Mouse (Mus musculus) activated CD4-positive, CD25-positive, alpha-beta regulatory T cell, adult 4 months (primary cell): ENCODE results near the gene Tanc1. TPM values are rescaled to one million over a fixed set of nuclear protein-coding genes. Genes with fewer than 3 reads are reported as not detected.

Experiments used
- ATAC-seq: one replicate; pipeline ENCODE4 v1.8.0; 2017
- polyA plus RNA-seq, 2 experiments: library from polyadenylated mRNA; unstranded; fragments of 100-300 nt; shearing (Covaris generic); gene quantifications; one replicate each; pipeline ENCODE4 v1.2.1; 2017

The Tanc1 gene
- polyA plus RNA-seq, 2 experiments from 2014 or later, result 7.2 to 8.7 TPM

DNA sequence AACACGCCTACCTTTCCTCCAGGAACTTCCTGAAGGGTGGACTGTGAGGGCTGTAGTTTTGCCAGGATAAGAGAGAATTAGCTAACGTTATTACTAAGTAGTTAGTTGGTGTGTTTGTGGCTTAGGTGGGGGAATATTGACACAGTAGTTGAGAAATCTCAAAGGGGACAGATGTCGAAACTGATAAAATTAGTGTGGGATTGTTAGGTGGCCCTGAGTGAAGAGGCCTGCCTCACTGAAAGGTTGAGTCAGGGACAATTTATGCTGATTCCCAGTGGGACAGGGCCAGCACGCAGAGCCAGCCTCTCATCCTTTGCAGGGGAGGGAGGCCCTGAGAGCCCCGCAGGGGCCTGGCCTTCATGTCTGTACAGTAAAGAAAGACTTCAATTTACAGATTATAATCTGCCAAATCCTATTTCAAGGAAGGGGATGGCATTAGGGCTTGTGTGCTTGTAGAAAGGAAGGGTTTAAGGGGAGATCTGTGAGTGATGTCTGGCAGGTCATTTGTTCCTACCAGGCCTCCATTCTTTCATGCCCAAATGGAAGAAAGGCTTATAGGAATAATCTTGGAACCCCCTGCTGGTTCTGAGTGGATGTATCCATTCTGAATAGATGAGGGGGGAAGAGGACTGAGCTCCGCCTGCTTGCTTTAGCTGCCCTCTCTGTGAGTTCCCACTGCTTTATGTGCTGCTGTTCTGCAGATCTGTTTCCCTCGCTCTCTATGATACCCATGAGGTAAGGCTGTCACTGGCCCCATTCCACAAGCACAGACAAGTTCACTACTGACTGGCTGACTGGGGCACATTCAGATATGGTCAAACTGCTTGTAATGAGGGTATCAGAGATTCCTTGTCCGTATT, 41.7 kb downstream of the Tanc1 start:
- no peak for ATAC-seq

DNA sequence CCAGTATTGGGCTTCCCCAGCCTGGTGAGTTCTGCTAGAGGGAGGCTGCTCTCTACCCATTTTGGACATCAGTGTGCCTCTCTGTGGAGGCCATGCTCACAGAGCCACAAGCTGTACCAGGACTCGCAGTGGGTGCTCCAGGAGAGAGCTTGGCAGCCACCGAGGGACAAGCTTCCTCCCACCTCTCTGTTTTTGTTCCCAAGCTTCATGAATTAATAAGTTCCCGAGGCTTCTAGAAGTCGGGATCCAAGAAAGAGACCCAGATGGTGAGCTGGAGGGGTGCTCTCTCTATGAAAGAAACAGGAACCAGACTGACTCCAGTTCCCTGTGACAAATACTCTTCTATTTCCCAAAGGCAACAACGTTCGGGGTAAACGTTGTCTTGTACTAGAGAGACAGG, 43.6 kb downstream of the Tanc1 start:
- no peak for ATAC-seq

DNA sequence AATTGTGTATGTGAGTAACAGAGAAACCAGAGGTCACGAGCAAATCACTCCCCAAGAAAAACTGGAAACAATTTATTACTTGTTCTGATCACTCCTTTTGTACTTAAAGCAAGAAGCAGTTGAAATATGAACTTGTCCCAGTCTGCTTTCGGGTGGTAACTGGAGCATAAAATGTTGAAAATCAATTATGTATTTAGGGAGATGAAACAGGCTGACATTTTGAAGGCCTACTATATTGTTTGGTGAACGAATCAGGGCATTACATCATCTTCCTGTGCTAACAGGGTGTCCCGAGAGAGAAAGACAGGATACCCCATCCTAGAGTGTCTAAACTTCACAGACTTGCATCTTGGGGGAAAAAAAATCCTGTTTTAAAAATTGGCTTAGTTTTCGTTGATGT, 44.8 kb downstream of the Tanc1 start:
- no peak for ATAC-seq

DNA sequence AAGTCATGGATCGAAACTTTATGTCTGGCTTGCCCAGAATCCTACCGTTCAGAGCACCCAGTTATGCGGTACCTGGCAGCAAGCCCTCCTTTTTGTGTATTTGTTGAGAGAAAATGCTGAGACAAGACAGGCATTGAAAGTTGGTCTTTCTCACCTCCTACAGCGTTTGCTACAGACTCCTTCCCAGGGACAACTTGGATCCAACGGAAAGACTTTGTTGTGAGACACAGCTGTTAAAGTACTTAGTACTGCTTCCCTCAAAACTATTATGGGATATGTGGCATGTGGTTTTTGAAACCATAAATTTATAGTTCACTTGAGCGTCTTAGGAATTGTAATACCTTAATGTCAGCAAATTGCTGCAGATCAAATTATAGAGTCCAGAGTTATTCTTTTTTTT, 47.8 kb downstream of the Tanc1 start:
- no peak for ATAC-seq

DNA sequence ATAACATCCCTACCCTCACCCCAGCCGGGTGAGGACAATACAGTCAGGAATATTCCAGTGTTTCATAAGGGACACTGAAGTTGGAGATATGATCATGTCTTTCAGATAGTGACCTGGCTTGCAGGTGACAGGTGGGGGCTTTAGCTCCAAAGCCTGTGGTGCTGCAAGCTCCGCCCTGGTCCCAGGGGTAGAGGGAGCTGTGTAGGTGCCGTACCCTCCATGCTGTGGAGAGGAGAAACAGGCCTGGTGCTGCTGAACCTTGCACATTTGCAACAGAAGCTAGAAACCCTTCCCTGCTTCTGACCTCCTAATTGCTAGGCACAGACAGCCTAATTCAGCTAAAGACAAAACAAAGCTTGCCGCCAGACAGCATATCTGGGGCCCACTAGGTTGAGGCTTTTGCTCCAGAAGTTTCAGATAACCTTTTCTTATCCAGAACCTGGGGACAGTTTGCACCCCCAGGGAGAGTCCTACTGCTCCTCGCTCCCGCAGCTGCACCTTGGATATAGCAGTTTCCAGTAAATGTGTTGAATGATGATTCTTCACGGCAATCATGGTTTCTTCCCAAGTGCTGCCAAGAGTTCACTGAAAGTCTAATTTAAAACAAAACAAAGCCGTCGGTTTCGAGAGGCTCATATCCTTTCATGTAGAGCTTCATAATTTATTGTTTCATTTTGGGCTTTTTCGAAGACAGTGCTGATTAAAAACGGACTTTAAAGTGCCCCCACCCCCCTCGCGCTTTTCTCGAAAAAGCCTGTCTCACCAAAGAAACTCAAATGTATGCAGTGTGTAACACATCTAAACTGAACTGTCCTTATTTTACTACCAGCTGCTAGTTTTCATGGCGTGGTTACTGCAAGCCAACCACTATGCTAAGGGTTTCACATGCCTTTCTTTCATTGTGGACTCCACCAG, 49.3 kb downstream of the Tanc1 start:
- ATAC-seq, result no peak

DNA sequence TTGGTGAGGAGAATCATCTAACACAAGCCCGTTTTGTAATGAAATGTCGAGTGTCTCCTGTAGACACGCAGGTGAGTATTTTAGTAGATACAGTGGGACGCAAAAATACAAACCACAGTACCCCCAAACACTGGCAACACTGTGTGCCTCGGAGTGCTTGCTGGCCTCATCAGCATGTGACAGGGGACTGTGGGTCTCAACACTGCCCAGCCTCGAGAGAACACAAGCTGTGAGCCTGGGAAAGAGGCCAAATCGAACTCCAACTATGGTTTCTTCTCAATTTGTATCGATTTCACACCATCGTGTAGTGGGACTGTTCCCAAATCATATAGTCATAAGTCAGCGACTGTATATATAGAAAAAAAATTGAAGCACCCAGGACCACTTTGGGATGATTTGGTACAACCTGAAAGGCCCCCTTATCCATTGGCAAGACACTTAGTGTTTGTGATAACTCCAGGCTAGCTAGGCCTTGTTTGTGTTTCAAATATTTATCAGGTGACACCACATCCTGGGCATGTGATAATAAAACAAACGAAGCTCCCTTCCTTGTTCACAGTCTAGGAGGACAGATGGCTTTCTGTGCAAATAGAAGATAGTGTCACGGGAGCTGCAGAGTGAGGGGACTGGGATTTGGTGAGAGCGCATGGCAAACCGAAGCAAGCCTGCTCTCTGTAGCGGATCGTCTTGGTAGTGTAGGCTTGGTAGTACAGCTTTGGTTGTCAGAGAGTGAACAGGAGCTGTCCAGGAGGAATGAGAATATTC, 53.1 kb downstream of the Tanc1 start:
- ATAC-seq, result no peak

DNA sequence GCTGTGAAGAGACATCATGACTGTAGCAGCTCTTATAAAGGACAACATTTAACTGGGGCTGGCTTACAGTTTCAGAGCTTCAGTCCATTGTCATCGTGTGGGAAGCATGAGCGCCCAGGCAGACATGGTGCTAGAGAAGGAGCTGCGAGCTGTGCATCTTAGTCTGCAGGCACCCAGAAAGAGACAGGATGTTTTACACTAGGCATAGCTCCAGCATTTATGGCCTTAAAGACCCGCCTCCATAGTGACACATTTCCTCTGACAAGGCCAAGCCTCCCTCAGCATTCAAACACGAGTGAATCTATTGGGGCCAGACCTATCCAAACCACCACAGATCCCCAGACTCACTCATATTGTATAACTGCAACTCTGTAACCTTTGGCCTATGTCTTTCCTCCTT, 54.7 kb downstream of the Tanc1 start:
- ATAC-seq, result no peak

DNA sequence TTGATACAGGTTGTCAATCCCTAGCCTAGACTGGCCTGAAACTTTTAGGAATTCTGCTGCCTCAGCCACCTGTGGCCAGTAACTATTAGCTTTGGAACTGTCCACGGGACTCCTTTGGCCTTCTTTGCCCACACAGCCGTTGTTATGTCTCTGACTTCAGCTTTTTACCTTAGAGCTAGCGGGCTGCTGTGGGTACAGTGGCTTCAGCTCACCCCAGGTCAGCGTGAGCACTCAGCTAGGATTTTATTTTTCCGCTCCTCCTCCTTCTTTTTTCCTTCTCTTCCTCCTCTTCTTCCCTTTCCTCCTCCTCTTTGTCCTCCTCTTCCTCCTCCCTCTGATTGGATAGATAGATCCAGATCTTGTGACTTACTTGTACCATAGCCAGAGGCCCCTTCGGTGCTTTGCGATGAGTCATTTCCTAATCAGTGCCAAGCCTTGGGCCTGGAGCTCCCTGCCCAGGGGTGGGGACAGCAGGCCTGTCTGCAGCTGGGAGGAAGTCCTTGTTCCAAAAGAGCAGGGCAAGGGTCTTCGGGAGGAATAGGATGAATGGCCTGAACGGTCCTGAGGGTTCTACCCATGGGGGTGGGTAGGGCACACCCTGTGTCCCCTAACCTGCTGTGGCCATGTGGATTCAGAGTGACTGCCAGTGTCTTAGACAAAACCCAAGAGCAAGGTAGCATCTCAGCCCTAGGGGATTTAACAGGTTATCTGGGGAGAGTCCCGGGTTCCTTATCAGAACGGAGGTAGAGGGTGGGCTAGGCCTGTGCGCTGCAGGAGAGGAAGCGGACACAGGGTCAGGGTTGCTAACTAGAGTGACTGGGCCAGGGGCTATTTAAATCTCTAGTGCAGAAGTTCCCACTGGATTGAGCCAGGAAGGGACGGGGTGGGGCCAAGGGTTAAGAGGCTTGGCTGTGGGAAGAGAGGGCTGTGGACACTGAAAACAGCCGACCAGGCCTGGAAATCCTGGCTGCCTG, 58.5 kb downstream of the Tanc1 start:
- no peak for ATAC-seq

DNA sequence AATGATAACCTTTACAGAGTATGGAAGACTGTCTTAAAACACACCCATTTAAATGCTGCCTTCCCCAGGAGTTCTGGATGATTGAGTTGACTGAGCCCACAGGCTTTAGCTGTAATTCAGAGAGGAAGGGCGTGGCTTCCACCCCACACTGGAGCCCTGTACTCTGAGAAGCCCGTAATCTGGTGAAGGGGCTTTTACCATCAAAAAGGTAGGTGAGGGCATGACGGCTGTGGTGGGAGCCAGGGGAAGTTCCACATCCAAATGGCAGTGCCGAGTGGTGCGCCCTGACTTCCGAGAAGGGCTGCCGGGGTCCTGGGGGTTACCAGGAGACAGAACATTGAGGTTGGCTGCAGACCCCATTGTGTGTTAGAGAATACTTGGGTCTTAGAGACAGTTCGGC, 59.8 kb downstream of the Tanc1 start:
- no peak for ATAC-seq

DNA sequence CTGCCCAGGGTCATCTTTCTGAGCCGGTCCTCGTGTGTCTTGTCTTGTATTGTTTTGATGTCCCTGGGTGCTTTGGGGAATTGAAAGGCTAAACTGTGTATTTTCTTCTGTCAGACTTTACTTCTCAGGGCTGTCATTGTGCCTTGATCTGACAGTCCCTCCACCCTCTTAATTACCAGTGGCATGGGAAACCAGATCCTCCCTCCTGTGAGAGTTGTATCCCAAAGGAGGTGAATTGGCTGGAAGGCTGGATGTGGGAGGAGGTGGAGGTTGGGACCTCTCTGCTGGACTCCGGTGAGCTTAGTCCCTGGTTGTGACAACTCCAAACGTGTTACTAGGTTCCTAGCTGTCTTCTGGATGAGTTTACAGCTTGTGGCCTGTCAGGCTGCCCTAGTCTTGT, 60.2 kb downstream of the Tanc1 start:
- no peak for ATAC-seq

DNA sequence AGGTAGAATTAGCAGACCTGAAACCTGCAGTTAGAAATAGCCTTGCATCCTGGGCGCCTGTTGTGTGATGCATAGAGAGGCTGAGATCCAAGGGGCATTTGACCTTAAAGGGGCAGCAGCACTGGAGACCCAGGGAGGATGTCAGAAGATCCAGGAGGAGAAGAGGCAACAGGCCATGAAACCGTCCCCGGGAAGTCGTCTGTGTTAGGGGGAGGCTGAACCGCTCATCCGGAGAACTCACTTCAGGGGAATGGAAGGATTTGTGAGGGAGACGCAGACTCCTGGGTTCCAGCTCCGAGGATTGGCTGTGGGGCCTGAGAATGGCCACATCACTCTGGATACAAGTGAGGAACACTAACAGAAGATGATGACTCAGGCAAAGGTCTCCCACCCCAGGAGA, 60.8 kb downstream of the Tanc1 start:
- no peak for ATAC-seq

DNA sequence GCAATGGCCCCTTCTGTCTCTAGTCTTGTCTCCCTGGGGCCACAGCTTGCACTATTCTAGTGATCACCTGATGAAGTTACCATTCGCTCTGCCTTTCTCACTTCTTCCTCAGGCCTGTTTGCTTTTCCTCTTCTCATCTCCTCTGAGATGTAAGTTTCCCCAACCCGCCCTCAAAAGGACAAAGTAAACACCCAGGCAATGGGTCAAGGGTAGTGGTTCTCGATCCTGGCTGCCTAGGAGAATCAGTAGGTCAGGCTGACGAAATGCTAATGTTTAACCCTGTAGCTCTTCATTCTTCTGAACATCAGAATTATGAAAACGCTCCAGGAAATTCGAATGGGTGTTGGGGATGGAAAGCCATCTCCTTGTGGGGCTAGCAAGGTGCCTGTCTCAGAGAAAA, 61.5 kb downstream of the Tanc1 start:
- no peak for ATAC-seq

DNA sequence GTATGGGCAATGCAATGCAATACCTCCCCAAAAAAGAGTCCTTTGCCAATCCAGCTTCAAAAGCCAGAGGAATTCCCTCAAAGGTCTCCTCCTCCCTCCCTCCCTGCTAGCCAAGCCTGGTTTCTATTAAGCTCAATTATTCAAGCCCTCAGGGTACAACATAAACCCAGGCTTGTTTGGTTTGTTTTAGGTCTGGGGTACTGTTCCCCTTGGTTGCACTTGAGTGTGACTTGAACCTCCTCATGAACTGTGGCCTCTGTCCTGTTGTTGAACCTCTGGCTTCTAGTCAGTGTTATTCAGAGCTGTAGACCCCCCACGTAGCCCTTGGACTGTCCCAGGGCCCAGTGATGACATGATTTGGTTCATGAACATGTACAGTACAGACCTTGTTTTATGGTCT, 62.0 kb downstream of the Tanc1 start:
- no peak for ATAC-seq

DNA sequence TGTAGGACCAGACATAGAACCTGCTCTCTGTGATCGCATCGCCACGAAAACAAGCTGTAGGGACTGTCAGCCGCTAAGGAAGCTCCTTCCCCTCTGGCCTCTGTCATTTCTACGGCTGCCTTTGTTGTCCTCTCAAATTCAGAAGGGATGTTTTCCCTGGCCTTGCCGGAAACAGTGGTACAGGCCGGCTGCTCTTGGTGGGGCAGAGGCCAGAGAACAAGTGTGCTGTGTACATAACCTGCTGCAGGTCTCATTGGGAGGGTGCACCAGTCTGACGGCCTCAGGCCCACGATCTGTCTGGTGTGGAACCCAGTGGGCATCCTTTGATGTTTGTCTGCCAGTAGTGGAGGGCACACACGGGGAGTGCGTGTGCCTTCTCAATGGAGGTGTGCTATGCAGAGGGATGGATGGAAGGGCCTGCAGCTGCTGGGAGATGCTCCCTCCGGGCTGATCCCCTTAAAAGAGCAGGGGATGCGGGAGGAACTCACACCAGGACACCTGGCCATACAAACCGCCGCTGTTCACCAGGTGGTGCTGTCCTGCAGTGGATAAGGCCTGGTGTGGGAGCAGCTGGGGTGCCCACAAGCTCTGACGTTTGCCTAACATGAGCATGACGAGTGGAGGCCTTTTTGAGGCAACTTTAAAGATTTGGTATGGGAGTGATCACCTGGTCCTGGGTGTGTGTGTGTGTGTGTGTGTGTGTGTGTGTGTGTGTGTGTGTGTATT, 63.6 kb downstream of the Tanc1 start:
- ATAC-seq, result no peak

DNA sequence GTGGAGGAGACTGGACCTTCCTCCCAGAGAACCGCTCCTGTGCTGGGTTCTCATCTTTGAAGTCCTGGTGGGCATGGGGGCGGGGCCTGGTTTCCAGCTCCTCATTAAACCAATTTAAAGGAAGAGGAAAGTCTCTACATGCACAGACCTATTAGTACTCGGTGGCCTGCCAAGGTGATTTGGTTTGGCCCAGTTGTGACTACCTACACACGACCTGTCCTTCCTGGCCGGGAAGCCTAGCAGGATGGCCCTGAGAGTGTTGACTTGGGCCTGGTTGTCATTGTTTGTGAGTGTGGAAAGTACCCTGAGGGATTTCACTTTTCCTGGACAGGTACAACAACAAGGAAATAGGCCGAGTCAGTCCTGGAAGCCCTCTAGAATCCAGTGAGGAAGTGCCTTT, 64.2 kb downstream of the Tanc1 start:
- ATAC-seq, result no peak

DNA sequence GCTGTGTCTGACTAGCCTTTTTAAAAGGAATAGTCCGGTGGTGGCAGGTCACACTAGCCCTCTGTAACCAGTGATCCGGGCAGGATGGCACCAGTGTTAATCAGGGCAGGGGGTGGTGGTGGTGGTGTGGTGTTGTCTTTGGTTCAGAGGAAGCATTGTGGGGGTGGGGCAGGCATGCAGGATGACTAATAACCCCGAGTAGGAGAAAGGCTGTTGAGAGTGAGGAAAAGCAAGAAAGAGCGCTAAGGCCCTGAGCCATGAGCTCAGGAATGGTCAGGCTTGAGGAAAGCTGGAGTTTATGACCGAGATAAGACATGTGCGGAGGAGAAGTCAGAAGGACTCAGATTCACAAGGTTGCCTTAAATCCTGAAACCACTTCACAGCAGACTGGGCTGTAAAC, 64.6 kb downstream of the Tanc1 start:
- no peak for ATAC-seq

DNA sequence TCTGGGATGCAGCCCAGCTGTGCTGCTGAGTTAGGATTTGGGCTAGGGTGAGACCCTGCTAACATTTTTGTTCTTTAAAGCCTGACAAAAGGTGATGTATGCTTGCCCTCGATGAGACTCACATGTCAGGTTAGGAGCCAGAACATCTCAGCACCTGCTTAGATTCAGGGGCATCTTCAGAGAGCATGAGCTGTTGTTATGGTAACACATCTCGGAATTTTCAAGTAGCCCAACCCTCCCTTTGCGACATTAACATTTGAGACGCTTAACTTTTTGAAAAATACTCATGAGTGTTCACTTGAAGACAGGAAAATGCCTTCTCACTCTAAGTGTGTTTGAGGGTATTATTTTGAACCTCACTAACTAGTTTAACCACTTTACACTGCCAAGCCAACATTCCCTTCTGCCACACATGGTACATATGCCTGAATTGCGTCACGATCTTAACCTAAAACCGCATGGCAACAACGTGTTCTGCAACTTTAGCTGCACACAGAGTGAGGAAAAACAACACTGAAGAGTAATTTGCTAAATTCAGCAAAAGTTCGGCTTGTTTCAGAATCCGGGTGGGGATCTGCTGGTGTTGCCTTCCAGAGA, 67.7 kb downstream of the Tanc1 start:
- no peak for ATAC-seq

DNA sequence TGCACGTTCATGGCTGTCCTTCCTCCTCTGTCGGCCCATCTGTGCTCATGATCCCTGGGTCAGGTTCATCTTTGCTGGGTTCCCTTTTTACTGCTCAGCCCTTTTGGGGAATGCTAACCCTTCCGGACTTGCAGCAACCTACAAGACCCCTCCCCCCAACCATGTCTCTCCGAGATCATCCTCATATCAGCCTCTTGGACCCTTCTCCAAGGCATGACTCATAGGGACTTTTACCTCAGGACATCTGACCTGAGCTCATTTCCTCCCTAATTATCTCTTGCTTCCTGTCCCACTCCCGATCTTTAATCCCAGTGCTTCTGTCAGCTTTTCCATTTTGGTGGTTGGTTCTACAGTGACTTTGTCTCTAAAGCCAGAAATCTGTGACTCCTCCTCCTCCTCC, 68.9 kb downstream of the Tanc1 start:
- ATAC-seq, result no peak

DNA sequence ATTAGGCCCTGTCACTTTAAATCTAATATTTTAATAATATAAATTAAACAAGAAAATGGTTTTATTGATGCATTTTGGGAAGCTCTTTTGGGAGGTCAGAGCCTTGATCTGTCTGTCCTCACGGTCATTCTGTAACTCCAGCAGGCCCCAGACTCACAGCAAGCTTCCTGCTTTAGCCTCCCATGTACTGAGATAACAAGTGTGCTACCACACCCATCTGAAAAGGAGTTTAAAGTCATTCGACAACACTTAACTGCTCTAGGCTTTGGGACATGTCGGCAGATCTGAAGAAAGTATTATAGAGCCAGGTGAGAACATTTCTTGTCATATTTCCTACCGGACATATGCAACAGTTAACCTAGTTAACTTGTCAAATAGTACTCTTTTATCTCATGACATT, 69.3 kb downstream of the Tanc1 start:
- ATAC-seq, result no peak

DNA sequence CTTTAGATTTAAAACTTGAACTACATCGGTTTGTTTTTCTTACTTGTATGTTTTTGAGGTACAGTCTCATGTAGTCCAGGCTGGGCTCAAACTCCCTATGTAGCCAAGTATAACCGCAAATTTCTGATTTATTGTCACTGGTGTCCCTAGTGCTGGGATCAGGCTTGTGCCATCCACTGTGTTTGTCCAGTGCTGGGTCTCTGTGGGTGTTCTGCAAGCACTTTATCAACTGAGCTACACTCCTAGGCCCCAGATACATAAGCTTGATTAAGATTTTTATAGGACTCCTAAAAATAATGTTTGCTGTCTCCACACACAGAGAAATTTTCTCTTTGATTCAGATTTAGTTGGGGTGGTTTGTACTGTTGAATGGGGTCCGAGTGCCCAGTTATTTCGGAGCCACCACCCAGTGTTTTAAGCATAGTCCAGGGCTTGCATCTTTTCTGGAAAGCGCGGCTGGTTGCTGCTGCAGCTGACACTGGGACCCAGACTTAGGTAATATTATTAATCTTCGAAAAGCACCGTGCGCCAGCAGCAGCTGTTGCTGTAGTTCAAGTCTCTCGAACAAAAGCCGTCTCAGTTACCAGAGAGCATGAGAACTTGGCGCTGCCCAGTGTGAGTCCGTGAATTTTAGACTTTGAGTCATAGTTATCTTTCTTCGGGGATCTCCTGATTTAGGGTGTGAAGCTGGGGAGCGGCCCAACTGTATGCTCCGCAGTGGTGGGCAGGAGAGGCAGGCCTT, 73.2 kb downstream of the Tanc1 start:
- ATAC-seq, result no peak
